Mouse (Mus musculus) erythroblast, embryonic 14.5 days (primary cell): ENCODE results near the gene Fbp1.

Experiments used
- GATA1 ChIP-seq: IDR thresholded peaks from 2 replicates; pipeline ENCODE4 v1.6.1; 2012; ENCODE audit warnings: low read length, inconsistent platforms, mixed read lengths
- TAL1 ChIP-seq: IDR thresholded peaks from 3 replicates; pipeline ENCODE4 v1.6.1; 2012; ENCODE audit warnings: low read length, inconsistent platforms, mixed read lengths

GRCm38 (mm10) chr13:62879411-62879810 lies 8.7 kb downstream of the Fbp1 start:
- TF ChIP-seq GATA1 (no peak), TAL1 (no peak)
